Mouse (Mus musculus): ENCODE data around the gene Kif11. TPM values are rescaled to one million over a fixed set of nuclear protein-coding genes. Genes with fewer than 3 reads are reported as not detected.

The Kif11 gene
- polyA plus RNA-seq, 1 experiment from 2014 or later, result 99.0 TPM

DNA sequence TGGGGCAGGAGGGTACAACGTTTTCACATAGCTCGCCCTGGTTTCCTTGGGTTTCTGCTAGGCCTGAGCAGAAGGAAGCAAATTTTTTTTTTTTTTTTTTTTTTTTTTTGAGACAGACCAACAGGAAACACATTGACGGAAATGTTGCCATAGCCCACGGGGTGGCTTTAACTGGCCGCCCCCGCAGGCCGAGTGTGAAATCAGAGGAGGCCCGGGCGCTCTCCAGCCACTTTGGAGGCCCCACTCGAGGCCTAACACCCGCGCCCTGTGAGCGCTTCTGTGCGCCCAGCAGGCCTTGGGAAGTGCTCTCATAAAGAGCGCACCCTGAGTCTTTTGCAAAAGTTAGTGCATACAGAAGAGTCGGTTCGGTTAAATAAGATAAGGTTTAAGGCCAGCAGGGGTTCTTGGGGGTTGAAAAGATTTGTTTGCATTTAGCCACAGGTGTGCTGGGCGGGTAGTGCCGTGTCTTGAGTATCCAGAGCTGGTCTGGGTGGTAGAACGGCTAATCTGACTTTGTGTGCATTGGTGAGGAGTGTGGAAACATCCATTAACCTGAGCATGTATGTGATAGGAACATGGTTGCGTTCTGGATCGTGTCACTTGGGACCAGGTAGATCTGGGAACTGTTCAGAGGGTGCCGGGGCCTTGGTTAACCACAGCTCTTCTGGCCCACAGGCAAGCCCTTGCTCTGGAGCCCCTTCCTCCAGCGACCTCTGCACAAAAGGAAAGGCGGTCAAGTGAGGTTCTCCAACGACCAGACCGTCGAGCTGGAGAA, 60.5 kb downstream of the Kif11 start:
- ATAC-seq (ENCODE audit: low FRiP score), result no peak
- Histone ChIP-seq H3K4me3 (replicated peaks) (no peak overlapping the region), H3K4me2 (no peak overlapping the region), H3K9me3 (no peaks in the 10 kb centered on the region), H3K27ac (no peak overlapping the region), H3K36me3 (replicated peaks) (no peaks in the 10 kb centered on the region), H3K27me3 (peaks cover 89% of the 10 kb centered on the region), H3K4me1 (peaks cover 18% of the 10 kb centered on the region), H3K9ac (no peak overlapping the region)
- WGBS, result 2% methylated on average over 28 of the region's 28 CpGs

DNA sequence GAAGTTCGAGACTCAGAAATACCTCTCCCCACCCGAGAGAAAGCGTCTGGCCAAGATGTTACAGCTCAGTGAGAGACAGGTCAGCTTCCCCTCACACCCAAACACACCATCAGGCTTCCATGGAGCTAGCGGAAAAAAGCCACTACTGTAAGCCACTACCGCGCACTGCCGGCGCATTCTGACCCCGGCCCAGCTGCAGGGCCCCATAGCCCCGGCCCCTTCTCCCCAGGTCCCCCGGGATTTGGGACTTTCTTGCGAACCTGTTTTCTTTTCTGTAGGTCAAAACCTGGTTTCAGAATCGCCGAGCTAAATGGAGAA, 61.0 kb downstream of the Kif11 start:
- Histone ChIP-seq H3K9me3 (no peaks in the 10 kb centered on the region), H3K27me3 (peaks cover 86% of the 10 kb centered on the region), H3K4me2 (no peak overlapping the region), H3K4me1 (peaks cover 18% of the 10 kb centered on the region), H3K4me3 (replicated peaks) (no peak overlapping the region), H3K27ac (no peak overlapping the region), H3K36me3 (replicated peaks) (no peaks in the 10 kb centered on the region), H3K9ac (no peak overlapping the region)
- 3% methylated on average over 14 of the region's 14 CpGs for WGBS
- ATAC-seq (ENCODE audit: low FRiP score), result no peak

DNA sequence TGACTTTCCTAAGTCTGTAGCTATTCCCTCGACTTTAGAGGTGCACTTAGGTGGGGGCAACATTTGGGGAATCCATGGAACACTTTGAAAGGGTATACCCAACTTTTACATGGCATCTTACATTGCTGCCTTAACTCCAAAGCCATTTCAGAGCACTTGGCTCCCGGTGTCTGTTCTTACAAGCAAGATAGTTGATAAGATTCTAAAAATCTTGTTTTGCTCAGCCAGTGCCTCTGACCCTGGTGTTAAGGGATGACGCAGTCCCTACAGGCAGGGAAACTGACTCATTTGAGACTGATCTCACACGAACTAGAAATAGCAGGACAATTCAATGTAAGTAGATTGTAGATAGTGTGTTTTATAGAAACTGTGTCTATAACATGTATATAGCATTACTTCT, 64.0 kb downstream of the Kif11 start:
- Histone ChIP-seq H3K27ac (no peak overlapping the region), H3K36me3 (replicated peaks) (no peaks in the 10 kb centered on the region), H3K27me3 (peaks cover 57% of the 10 kb centered on the region), H3K4me1 (peaks cover 3% of the 10 kb centered on the region), H3K4me3 (replicated peaks) (no peak overlapping the region), H3K9me3 (no peaks in the 10 kb centered on the region), H3K9ac (no peak overlapping the region), H3K4me2 (no peak overlapping the region)
- 81% methylated on average over 4 of the region's 4 CpGs for WGBS
- no peak for ATAC-seq (ENCODE audit: low FRiP score)

DNA sequence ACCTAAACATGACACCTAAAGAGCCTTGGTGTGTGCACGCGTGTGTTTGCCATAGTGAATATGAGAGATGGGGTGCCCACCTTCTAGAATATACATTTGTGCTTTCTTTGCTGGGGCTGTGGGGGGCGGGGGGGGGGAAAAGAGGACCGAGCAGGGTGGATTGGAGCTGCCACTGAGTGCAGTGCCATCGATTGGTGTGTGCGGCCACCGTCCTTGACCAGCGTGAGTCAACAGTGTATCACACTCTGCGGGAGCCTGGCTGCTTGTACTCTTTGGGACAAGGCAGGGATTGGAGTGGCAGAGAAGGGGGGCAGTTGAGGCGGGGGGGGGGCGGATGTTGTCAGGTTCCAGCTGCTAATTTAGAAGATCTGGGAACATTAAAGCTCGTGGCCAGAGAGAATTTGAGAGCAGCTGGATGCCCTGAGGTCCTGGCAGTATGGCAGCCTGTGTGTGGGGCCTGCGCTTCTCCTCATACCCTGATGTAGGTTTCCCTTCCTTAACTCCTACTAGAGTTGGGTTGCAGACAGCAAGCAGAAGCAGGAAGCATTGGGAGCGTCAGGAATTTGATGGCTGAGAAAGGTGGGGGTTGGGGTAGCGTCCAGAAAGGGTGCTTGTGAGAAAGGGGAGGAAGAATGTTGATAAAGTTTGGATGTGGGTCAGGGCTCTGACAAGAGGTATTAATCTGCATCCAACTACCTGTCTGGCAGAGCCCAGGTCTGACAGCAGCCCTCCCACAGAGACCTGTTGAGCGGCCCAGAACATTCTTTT, 64.7 kb downstream of the Kif11 start:
- WGBS, result 70% methylated on average over 16 of the region's 16 CpGs
- H3K9me3 ChIP-seq, result no peaks in the 10 kb centered on the region
- H3K36me3 ChIP-seq (replicated peaks), result no peaks in the 10 kb centered on the region
- H3K4me2 ChIP-seq, result no peak overlapping the region
- no peaks in the 10 kb centered on the region for H3K4me1 ChIP-seq
- H3K27ac ChIP-seq, result no peak overlapping the region
- no peak overlapping the region for H3K9ac ChIP-seq
- H3K27me3 ChIP-seq, result peaks cover 49% of the 10 kb centered on the region
- no peak for ATAC-seq (ENCODE audit: low FRiP score)
- no peak overlapping the region for H3K4me3 ChIP-seq (replicated peaks)

DNA sequence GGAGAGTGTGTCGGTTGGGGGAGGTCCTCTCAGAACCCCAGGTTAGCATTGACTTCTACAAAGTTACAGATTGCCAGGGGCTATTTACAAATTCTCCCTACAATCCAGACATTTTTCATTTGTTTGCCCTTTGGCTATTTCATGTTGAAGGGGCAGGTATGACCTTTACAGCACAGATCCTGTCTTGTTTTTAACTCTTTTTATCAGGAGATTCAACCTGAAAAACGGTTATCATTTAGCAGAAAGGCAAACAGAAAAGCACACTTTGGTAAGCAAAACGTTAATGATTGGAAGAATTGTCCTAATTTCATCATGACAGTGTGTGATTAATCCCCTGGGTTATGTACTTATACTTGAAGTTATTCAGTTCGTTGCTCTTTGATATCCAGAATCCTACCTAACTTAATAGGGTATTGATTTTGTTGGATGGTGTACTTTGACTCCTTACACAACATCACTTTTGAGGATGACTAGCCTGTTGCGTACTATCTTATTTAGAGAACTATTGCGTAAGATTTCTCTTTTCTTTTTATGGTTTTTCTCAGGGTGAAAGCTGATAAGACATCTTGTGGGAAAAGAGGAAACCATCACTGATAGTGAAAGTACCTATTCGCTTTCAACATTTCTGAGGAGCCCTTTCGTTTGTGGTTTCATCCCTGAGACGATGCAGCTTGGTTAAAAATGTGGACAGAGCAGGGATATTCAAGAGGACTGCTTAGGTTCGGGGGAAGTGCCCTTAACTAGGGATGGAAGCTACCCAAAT, 66.5 kb downstream of the Kif11 start:
- no peak overlapping the region for H3K27ac ChIP-seq
- no peak overlapping the region for H3K4me2 ChIP-seq
- WGBS, result 85% methylated on average over 10 of the region's 10 CpGs
- no peak overlapping the region for H3K4me3 ChIP-seq (replicated peaks)
- ATAC-seq (ENCODE audit: low FRiP score), result no peak
- H3K27me3 ChIP-seq, result peaks cover 31% of the 10 kb centered on the region
- no peak overlapping the region for H3K9ac ChIP-seq
- no peaks in the 10 kb centered on the region for H3K36me3 ChIP-seq (replicated peaks)
- no peaks in the 10 kb centered on the region for H3K9me3 ChIP-seq
- H3K4me1 ChIP-seq, result no peaks in the 10 kb centered on the region

DNA sequence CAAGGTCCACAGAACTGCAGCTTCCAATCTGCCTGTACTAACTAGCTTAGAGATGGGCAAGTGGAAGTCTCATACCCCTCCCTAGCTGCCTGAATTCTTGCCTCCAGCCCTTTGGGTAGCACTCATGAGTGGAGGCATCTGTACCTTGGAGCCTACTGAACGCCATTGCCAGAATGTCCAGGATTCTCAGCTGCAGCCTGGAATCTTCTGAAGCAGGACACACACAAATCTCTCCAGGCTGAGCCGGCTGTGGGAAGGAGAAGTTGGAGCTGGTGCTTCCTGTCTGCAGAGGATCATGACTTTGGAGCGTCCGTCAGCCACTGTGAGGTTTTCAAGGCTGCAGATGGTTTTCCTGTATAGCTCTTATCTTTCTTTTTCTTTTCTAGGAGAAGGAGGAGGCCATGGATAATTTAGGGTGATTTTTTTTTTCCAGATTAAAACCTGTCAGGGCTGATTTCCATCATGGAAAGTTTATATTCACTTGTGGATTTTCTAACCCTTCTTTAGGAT, 67.5 kb downstream of the Kif11 start:
- Histone ChIP-seq H3K27me3 (peaks cover 27% of the 10 kb centered on the region), H3K27ac (no peak overlapping the region), H3K4me2 (no peak overlapping the region), H3K36me3 (replicated peaks) (no peaks in the 10 kb centered on the region), H3K9me3 (no peaks in the 10 kb centered on the region), H3K9ac (no peak overlapping the region), H3K4me3 (replicated peaks) (no peak overlapping the region), H3K4me1 (no peaks in the 10 kb centered on the region)
- 80% methylated on average over 4 of the region's 4 CpGs for WGBS
- no peak for ATAC-seq (ENCODE audit: low FRiP score)

DNA sequence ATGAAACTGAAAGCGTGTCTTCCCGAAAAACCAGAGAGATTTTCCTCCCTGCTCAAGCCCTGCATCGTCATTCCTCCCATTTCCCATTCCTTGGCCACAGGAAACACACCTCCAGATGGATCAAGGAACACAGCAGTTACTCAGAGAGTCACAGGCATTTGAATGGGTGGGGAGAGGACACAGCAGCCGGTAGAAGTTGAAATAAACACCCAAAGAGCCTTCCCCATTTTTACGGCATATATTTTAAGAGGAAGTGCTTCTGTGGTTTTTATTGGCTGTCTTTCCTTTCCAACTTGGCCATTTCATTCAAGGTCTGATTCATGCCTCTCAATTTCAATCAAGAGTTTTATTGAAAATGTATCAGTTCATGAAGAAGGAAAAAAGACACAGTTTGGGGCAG, 72.0 kb downstream of the Kif11 start:
- 80% methylated on average over 5 of the region's 5 CpGs for WGBS
- Histone ChIP-seq H3K36me3 (replicated peaks) (no peaks in the 10 kb centered on the region), H3K27ac (no peak overlapping the region), H3K4me2 (no peak overlapping the region), H3K9me3 (no peaks in the 10 kb centered on the region), H3K9ac (no peak overlapping the region), H3K4me1 (no peaks in the 10 kb centered on the region), H3K4me3 (replicated peaks) (no peak overlapping the region), H3K27me3 (no peaks in the 10 kb centered on the region)
- no peak for ATAC-seq (ENCODE audit: low FRiP score)

DNA sequence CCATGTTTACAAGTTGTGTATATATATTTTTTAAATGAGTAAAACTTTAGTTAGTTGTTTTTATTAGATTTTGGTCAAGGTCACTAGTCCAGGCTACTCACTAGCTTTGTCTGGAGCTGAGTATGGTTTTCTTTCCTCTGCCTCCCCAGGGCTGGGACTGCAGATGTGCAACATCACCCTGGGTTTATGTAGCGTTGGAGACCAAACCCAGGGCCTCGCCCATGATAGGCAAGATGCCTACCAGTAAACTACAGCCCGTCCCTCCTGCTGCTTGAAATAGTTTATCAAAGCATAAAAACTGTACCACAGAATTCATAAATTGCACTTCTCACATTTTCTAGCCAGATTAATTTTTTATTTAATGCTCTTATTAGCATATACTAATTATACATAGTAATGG, 73.0 kb downstream of the Kif11 start:
- WGBS, result 91% methylated on average over 3 of the region's 3 CpGs
- H3K4me1 ChIP-seq, result no peaks in the 10 kb centered on the region
- no peaks in the 10 kb centered on the region for H3K36me3 ChIP-seq (replicated peaks)
- H3K9me3 ChIP-seq, result no peaks in the 10 kb centered on the region
- no peak overlapping the region for H3K9ac ChIP-seq
- ATAC-seq (ENCODE audit: low FRiP score), result no peak
- no peak overlapping the region for H3K4me2 ChIP-seq
- H3K4me3 ChIP-seq (replicated peaks), result no peak overlapping the region
- H3K27me3 ChIP-seq, result no peaks in the 10 kb centered on the region
- no peak overlapping the region for H3K27ac ChIP-seq

DNA sequence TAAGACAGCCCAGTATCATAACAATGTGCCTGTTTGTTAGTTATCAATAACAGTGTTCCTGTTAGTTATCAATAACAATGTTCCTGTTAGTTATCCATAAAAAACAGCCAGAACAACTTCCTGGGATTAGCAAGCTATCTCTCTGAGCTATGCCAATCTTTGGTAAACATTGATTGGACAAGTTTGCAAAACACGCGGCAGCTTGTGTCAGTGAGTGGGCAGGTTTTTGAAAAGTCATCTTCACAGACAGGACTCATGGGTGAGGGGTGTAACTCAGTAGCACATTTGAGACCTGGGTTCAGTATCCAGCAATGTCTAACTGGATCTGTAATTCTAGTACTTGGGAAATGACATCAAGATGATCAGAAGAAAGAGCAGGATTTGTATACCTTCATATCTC, 79.3 kb downstream of the Kif11 start:
- Histone ChIP-seq H3K36me3 (replicated peaks) (no peaks in the 10 kb centered on the region), H3K27me3 (no peaks in the 10 kb centered on the region), H3K4me3 (replicated peaks) (no peak overlapping the region), H3K4me2 (no peak overlapping the region), H3K9ac (no peak overlapping the region), H3K4me1 (no peaks in the 10 kb centered on the region), H3K9me3 (0 out of 2 replicates have a peak, but pooled peaks cover 2% of the 10 kb centered on the region), H3K27ac (no peak overlapping the region)
- no peak for ATAC-seq (ENCODE audit: low FRiP score)
- WGBS, result 93% methylated on average over 2 of the region's 2 CpGs

DNA sequence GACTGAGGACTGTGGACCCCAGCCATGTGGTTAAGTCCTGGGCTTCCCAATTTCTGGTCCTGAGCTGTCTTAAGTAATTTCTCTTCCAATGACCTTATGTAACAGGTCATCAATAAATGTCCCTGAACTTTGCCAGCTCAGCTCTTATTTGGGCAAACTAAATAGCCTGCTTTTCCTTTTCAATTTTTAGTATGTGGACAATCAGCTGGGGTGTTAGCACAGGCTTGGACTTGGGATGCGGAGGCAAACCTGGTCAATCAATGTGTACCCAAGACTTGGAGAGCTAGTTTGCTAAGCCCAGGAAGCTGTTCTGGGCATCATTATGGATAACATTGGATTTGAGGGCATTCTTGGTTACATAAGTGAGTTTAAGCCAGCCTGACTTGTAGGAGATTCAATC, 79.8 kb downstream of the Kif11 start:
- Histone ChIP-seq H3K27me3 (no peaks in the 10 kb centered on the region), H3K4me2 (no peak overlapping the region), H3K9ac (no peak overlapping the region), H3K9me3 (peaks cover 5% of the 10 kb centered on the region; the same call in 1 of the 2 replicates), H3K27ac (no peak overlapping the region), H3K4me1 (no peaks in the 10 kb centered on the region), H3K36me3 (replicated peaks) (no peaks in the 10 kb centered on the region), H3K4me3 (replicated peaks) (no peak overlapping the region)
- WGBS, result 97% methylated on average over 1 of the region's 1 CpGs
- ATAC-seq (ENCODE audit: low FRiP score), result no peak

DNA sequence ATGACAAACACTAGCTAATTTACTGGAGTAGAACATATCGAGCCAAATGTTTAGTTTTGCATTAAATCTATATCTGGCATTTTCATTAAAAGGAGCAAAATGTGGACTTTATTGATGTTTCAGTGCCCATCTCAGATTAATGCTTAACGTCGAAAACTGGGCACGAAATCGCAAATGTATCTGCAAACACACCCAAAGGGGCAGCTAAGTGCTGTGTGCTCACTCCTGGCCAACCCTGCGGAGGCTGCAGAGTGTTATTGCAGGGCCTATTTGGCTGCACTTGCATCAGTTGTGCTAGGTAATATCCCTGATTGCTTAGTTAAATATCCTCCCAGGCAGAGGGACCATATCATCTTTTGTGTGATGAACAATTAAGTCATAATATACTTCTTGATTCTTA, 81.8 kb downstream of the Kif11 start:
- WGBS, result 85% methylated on average over 6 of the region's 6 CpGs
- Histone ChIP-seq H3K4me3 (replicated peaks) (no peak overlapping the region), H3K9ac (no peak overlapping the region), H3K4me2 (no peak overlapping the region), H3K27me3 (no peaks in the 10 kb centered on the region), H3K9me3 (peaks cover 6% of the 10 kb centered on the region; the same call in 1 of the 2 replicates), H3K27ac (no peak overlapping the region), H3K4me1 (no peaks in the 10 kb centered on the region), H3K36me3 (replicated peaks) (no peaks in the 10 kb centered on the region)
- ATAC-seq (ENCODE audit: low FRiP score), result no peak

DNA sequence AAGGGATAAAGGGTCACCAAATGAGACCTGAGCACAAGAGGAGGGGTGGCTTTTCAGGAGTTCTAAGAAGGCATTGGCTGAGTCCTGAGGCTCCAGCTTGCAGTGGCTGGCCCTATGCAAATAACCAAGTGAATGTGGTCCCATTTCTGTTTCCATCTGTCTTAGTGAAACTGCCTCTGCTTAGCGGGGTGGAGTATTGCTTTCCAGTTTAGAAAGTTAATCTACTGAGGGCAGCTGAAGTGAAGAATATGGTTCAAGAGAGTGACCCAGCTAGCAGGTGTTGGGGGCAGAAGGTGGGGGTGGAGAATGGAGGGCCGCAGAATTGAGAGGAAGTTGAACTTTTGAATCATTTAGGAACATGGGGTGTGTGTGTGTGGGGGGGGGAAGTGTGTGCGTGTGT, 90.2 kb downstream of the Kif11 start:
- H3K27me3 ChIP-seq, result no peaks in the 10 kb centered on the region
- no peaks in the 10 kb centered on the region for H3K36me3 ChIP-seq (replicated peaks)
- no peak overlapping the region for H3K27ac ChIP-seq
- H3K4me3 ChIP-seq (replicated peaks), result no peak overlapping the region
- no peaks in the 10 kb centered on the region for H3K4me1 ChIP-seq
- no peak overlapping the region for H3K9ac ChIP-seq
- 80% methylated on average over 3 of the region's 3 CpGs for WGBS
- ATAC-seq (ENCODE audit: low FRiP score), result no peak
- H3K9me3 ChIP-seq, result no peaks in the 10 kb centered on the region
- no peak overlapping the region for H3K4me2 ChIP-seq
